Mouse (Mus musculus) layer of hippocampus, adult 18-20 months (tissue): ENCODE results near the gene Lrrc42. TPM values are rescaled to one million over a fixed set of nuclear protein-coding genes. Genes with fewer than 3 reads are reported as not detected.

Source experiments
- DNase-seq, 2 experiments: peaks; one replicate each; pipeline ENCODE4 v3.0.0; 2022; ENCODE audit warnings: low spot score in 2 of 2
- total RNA-seq, 2 experiments: library from RNA; stranded (reverse); gene quantifications; 2 replicates each; pipeline ENCODE4 v1.2.3; 2021

Gene Lrrc42
- total RNA-seq, 2 experiments from 2014 or later = 35.7 to 37.7 TPM

DNA sequence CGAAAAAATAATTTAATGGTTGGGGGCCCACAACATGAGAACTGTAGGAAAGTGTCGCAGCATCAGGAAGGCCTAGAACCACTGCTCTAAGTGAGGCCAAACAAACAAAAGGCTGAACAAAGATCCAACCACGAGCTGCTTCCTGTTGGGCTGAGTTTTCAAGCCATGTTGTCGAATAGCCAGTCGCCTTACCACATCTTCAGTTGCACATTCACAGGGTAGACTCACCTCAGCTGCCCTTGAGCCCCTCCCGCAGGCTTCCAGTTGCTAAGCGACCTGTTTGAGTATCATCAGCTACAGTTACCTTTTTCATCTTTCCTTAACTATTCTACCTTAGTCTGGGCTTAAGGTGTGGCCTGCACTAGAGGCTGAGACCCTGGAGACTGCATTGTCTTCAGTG is 50.3 kb downstream of the Lrrc42 start:
- DNase-seq = no peak

- DNase-seq = no peak
These were observed 51.6 kb downstream of the Lrrc42 start for GRCm38 (mm10) chr4:107201779-107202178.

DNA sequence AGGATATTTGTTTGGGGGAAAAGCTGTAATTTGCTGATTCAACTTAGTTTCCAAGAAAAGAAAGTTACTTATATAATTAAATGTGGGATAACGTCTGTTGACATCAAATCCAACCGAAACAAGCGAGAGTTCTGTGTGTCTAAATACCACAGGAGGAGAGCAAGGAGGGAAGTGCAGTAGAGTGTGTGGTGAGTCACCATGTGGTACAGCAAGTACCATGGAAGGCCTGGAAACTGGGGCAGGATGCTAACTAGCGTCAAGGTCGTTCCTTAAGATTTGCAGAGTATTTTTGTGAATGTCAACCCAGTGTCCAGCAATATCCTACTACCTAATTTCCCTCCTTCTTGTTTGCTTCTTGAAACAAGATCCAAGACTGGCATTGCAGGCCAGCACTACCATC is 55.3 kb downstream of the Lrrc42 start:
- no peak for DNase-seq

- no peak for DNase-seq
These were observed 56.9 kb downstream of the Lrrc42 start for GRCm38 (mm10) chr4:107196454-107196853.

DNA sequence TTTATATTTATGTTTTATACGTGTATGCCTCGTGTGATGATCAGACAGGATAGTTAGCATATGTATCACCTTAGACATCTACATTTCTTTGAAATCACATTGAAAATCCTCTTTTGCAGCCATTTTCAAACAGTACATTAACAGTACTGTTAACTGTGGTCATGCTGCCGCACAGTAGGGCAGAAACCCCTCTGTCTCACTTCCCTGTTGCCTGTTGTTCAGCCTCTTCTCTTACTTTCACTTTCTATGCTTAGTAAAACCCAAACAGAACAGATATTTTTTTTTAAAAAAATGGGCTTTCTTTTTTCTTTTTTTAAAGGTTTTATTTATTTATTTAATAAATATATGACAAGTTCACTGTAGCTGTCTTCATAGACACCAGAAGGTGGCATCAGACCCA is 59.5 kb downstream of the Lrrc42 start:
- no peak for DNase-seq

DNA sequence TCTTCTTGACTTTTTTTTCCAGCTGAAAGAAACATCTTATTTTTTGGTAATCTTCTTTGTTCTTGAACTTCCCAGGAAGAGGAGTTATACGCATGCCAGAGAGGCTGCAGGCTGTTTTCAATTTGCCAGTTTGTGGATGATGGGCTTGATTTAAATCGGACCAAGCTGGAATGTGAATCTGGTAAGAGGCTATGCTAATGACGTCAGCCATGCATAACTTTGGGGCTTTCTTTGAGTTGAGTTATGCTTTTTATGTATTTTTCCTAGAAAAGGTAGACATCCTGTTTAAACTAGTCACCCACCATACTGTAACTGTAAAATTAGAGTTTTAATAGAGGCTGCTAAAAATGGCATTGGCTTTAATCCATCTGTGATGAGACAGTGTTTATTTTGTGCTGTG is 67.6 kb downstream of the Lrrc42 start:
- DNase-seq = no peak

Other genes starting within 250 kb of the Lrrc42 start
- 10 to 100 TPM; 56.7 to 58.7 TPM for gene Mrpl37, start 186.7 kb downstream of the Lrrc42 start, total RNA-seq
- 1 to 10 TPM; 7.8 TPM for gene Cyb5rl, start 186.5 kb downstream of the Lrrc42 start, total RNA-seq
- not detected for gene Cdcp2, start 156.6 kb downstream of the Lrrc42 start, total RNA-seq
- gene Tmem59, start 75.1 kb downstream of the Lrrc42 start, total RNA-seq = 100 to 1,000 TPM; 224 to 234 TPM
- 10 to 100 TPM; 17.2 to 17.3 TPM for gene Tceanc2, start 74.4 kb downstream of the Lrrc42 start, total RNA-seq
- gene Ldlrad1, start 44.4 kb downstream of the Lrrc42 start, total RNA-seq = not detected
- gene Hspb11, start 61 bp upstream of the Lrrc42 start, total RNA-seq = 10 to 100 TPM; 21.8 to 23.0 TPM
- gene Dio1, start 53.6 kb upstream of the Lrrc42 start, total RNA-seq = not detected
- gene Yipf1, start 60.8 kb upstream of the Lrrc42 start, total RNA-seq = 10 to 100 TPM; 54.9 to 58.4 TPM
- gene Ndc1, start 114.3 kb upstream of the Lrrc42 start, total RNA-seq = 10 to 100 TPM; 10.8 to 12.6 TPM
- gene Glis1, start 181.1 kb upstream of the Lrrc42 start, total RNA-seq = 1 to 10 TPM; 2.1 to 2.4 TPM